In genomic region chr12:22745556-22745955, GRCm38 (mm10) we compare ENCODE assay signal across 8 mouse cellular contexts.
DNase-seq lines count a peak whose midpoint lies in the region; ATAC-seq lines count a peak whose summit lies in the region.
"Not testable (repeated sequence)": the region's sequence is repeated elsewhere in the genome, so short reads cannot be mapped to it uniquely, and the experiment has no call there.

No protein-coding gene starts in this region.

- not testable (repeated sequence) for H3K27ac ChIP-seq in forebrain, embryonic 13.5 days; heart, embryonic 16.5 days (ENCODE audit: low read length); limb, embryonic 12.5 days

- WGBS in forebrain, embryonic 13.5 days = 7% methylated on average over 29 of the region's 40 CpGs
- 3% methylated on average over 32 of the region's 40 CpGs for WGBS in heart, embryonic 16.5 days
- 3% methylated on average over 32 of the region's 40 CpGs for WGBS in limb, embryonic 12.5 days

- not testable (repeated sequence) for ATAC-seq in forebrain, embryonic 13.5 days; heart, embryonic 16.5 days (replicated peaks; ENCODE audit: extremely low read depth, insufficient read depth, low FRiP score); limb, embryonic 12.5 days (ENCODE audit: insufficient number of reproducible peaks, insufficient read depth, low FRiP score, low TSS enrichment, low read depth)

- not testable (repeated sequence) for H3K9me3 ChIP-seq in forebrain, embryonic 13.5 days (replicated peaks); heart, embryonic 16.5 days (replicated peaks; ENCODE audit: control insufficient read depth, low read length); limb, embryonic 12.5 days

- H3K27me3 ChIP-seq in forebrain, embryonic 13.5 days; heart, embryonic 16.5 days (ENCODE audit: control insufficient read depth, insufficient read depth, low read length); limb, embryonic 12.5 days: not testable (repeated sequence)

- DNase-seq in adrenal gland, postnatal 14 days = peak; percentile 73
- peak; percentile 8 for DNase-seq in kidney, adult 18-20 months
- DNase-seq in lung, postnatal 4 days = peak; percentile 29 to 69
- peak; percentile 9 to 14 for DNase-seq in right cerebral cortex, postnatal 10 days (ENCODE audit: low spot score in 2 of 2)
- peak; percentile 30 to 61 for DNase-seq in urinary bladder, postnatal 4 days (ENCODE audit: low spot score in 2 of 2)

- 0 out of 2 replicates have a peak overlapping the region, but pooled peaks have one; percentile 15 for H3K4me3 ChIP-seq in forebrain, embryonic 13.5 days
- peak overlapping the region; percentile 10 for H3K4me3 ChIP-seq in heart, embryonic 16.5 days (ENCODE audit: low read length)
- peak overlapping the region; percentile 40 for H3K4me3 ChIP-seq in limb, embryonic 12.5 days (replicated peaks)

- not testable (repeated sequence) for H3K4me1 ChIP-seq in forebrain, embryonic 13.5 days; heart, embryonic 16.5 days (ENCODE audit: control insufficient read depth, insufficient read depth, low read length); limb, embryonic 12.5 days (replicated peaks)

- H3K4me2 ChIP-seq in forebrain, embryonic 13.5 days = peak overlapping the region; percentile 14; the same call in 1 of the 2 replicates
- peak overlapping the region; percentile 26; the same call in 1 of the 2 replicates for H3K4me2 ChIP-seq in heart, embryonic 16.5 days (ENCODE audit: low read depth, low read length)
- H3K4me2 ChIP-seq in limb, embryonic 12.5 days = peak overlapping the region; percentile 50

- not testable (repeated sequence) for H3K9ac ChIP-seq in forebrain, embryonic 13.5 days; heart, embryonic 16.5 days (ENCODE audit: low read length)
- peak overlapping the region; percentile 45; the same call in 1 of the 2 replicates for H3K9ac ChIP-seq in limb, embryonic 12.5 days (replicated peaks)

- not testable (repeated sequence) for H3K36me3 ChIP-seq in forebrain, embryonic 13.5 days (ENCODE audit: poor library complexity, severe bottlenecking); heart, embryonic 16.5 days (ENCODE audit: control insufficient read depth, insufficient read depth); limb, embryonic 12.5 days

Comparison
In these comparisons a context has a peak if more than half of its experiments do, and no peak if none do; other contexts are left out.
1. DNase-seq: peak in every context shown above with its lines; median percentile 73 in adrenal gland, postnatal 14 days; 49 in lung, postnatal 4 days; 46 in urinary bladder, postnatal 4 days; 12 in right cerebral cortex, postnatal 10 days; 8 in kidney, adult 18-20 months.